Mouse (Mus musculus) midbrain, embryonic 11.5 days (tissue): Measurements from ENCODE around the gene Zfp454. TPM values are rescaled to one million over a fixed set of nuclear protein-coding genes. Genes with fewer than 3 reads are reported as not detected.

Source experiments
- ATAC-seq: fragments of 200-750 bp; cut with Nextera tagmentation; 2 replicates; pipeline ENCODE4 v1.8.0; 2017; ENCODE audit warnings: moderate TSS enrichment, moderate library complexity; ENCODE audit not compliant: low FRiP score
- DNase-seq: peaks from one replicate; pipeline ENCODE4 v3.0.0; 2015; ENCODE audit warnings: low spot score; ENCODE audit errors: missing footprints
- H3K27ac ChIP-seq: fragments of 300-500 bp; sonication (generic); 2 replicates; pipeline ENCODE4 v1.5.1; 2014; ENCODE audit warnings: low read depth, low read length
- H3K27me3 ChIP-seq: fragments of 300-500 bp; sonication (generic); 2 replicates; pipeline ENCODE4 v1.6.1; 2014; ENCODE audit warnings: mild to moderate bottlenecking, low read length, moderate library complexity, mixed read lengths; ENCODE audit not compliant: control insufficient read depth, insufficient read depth
- H3K36me3 ChIP-seq: fragments of 300-500 bp; sonication (generic); 2 replicates; pipeline ENCODE4 v1.6.1; 2014; ENCODE audit warnings: mild to moderate bottlenecking, low read length, moderate library complexity, mixed read lengths; ENCODE audit not compliant: control insufficient read depth, insufficient read depth
- H3K4me1 ChIP-seq: fragments of 300-500 bp; sonication (generic); 2 replicates; pipeline ENCODE4 v1.6.1; 2014; ENCODE audit warnings: low read length; ENCODE audit not compliant: control insufficient read depth, insufficient read depth
- H3K4me2 ChIP-seq: fragments of 300-500 bp; sonication (generic); 2 replicates; pipeline ENCODE4 v1.6.1; 2014; ENCODE audit warnings: mild to moderate bottlenecking, moderate library complexity
- H3K4me3 ChIP-seq: fragments of 300-500 bp; sonication (generic); 2 replicates; pipeline ENCODE4 v1.5.1; 2014; ENCODE audit warnings: low read depth, low read length
- H3K9ac ChIP-seq: fragments of 300-500 bp; sonication (generic); 2 replicates; pipeline ENCODE4 v1.6.1; 2014; ENCODE audit warnings: low read length
- H3K9me3 ChIP-seq: fragments of 300-500 bp; sonication (generic); 2 replicates; pipeline ENCODE4 v1.6.1; 2016; ENCODE audit warnings: low read length; ENCODE audit not compliant: control insufficient read depth
- WGBS: fragments of 180-500 bp; shearing (Covaris S2); extraction: QIAGEN DNeasy Blood & Tissue Kit; methylation state at CpG from one replicate; pipeline ENCODE4 v1.1.7; 2014; 5-methylcytosine and 5-hydroxymethylcytosine counted together
- polyA plus RNA-seq: library from polyadenylated mRNA; unstranded; fragments of >200 nt; fragmentation: Nextera tagmentation; extraction: Ambion mirVana; gene quantifications from 2 replicates; pipeline ENCODE4 v1.2.1, GENCODE M21; 2014

The Zfp454 gene
- polyA plus RNA-seq, result 18.7 and 20.6 TPM in 2 replicates

DNA sequence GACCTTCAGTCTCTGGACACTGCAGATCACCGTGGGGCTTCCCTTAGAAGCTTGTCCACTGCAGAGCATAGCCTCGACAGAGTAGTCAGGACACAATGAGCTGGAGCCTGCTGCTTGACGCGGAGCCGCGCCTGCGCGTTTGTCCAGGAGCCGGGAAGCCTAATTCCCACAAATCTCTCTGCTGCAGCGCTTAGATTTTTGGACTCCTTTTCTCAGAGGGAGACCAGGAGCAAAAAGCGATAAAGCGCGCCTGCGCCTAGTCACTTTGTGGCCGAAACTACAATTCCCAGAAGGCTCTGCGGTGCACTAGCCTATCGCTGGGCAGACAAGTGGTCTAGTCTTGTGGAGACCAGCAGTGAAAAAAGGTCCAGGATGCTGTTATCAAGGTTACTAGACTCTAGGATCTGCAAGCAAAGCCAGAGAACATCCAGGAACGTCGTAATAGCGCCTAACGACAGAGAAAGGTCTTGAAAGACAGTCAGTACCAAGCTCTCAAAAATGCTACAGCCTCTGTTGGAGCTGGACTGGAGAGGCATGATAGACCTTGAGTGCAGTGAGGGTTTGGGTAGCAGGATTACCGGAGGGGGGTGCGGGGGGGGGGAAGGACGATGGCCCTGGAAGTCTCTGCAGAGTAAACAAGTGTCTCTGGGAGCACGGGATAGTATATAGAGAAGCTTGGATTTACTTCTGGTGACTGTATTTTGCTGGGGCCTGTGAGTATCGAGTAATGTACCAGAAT is at the start of gene Zfp454:
Gene Zfp454, minus strand, starts transcription at position 262 of the 739 bp plus-strand sequence.
- 6% methylated on average over 26 of the region's 26 CpGs for WGBS
- DNase-seq (peak; percentile 99), ATAC-seq (peak; percentile 95)
- Histone ChIP-seq H3K4me1 (peaks cover 6% of the 10 kb centered on the region), H3K36me3 (peaks cover 6% of the 10 kb centered on the region), H3K9me3 (no peaks in the 10 kb centered on the region), H3K27ac (peak within 1 kb of the TSS; percentile 68), H3K4me2 (peak within 1 kb of the TSS; percentile 73), H3K9ac (peak within 1 kb of the TSS; percentile 87), H3K27me3 (no peaks in the 10 kb centered on the region), H3K4me3 (peak within 1 kb of the TSS; percentile 45)

DNA sequence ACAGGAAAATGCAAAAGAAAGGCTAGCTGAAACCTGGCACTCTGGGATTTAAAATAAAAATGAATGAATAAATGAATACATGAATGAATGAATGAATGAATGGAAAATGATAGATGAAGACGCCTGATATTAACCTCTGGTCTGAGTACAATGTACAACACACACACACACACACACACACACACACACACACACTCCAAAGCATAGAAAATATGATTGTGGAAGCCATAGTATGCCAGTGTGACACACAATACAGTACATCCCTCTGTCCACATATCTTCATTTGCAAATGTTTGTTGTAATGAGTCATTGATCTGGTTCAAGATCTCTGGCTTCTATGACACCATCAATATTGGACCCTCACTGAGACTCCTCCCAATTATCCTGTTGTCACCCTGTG is 44.6 kb upstream of the Zfp454 start:
- H3K9me3 ChIP-seq, result no peaks in the 10 kb centered on the region
- ATAC-seq, result peak; percentile 61
- H3K9ac ChIP-seq, result no peak overlapping the region
- peak overlapping the region; percentile 10; the same call in 1 of the 2 replicates for H3K4me2 ChIP-seq
- no peak overlapping the region for H3K4me3 ChIP-seq
- H3K27me3 ChIP-seq, result peaks cover 2% of the 10 kb centered on the region; the same call in 1 of the 2 replicates
- no peak overlapping the region for H3K27ac ChIP-seq
- H3K36me3 ChIP-seq, result no peaks in the 10 kb centered on the region
- WGBS, result 100% methylated on average over 1 of the region's 1 CpGs
- DNase-seq, result no peak
- H3K4me1 ChIP-seq, result no peaks in the 10 kb centered on the region; the same call in 1 of the 2 replicates

DNA sequence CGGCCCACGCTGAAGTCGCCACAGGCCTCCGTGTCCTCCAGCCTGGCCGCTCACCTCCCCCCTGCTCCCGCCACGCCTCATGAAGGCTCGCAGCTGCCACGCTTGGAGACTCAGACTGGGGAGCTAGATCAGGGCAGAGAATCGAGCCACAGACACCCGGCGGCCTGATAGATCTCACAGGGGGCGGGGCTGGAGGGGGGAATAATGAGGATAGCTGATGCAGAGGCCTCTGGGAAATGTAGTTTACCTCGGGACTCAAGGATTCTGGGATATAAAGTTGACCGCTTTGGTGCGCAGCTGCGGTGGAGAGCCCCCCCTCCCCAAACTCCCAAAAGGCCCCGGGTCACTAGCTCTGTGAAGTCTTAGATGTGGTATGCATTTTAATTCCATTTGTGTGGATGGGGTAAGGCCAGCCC is 44.0 kb upstream of the Zfp454 start, which contains the start of gene Zfp354b:
Gene Zfp354b, minus strand, starts transcription at position 183 of the 416 bp plus-strand sequence.
- Histone ChIP-seq H3K4me2 (peak within 1 kb of the TSS; percentile 90), H3K9ac (peak within 1 kb of the TSS; percentile 70)
- WGBS, result under 1% methylated on average over 18 of the region's 18 CpGs

DNA sequence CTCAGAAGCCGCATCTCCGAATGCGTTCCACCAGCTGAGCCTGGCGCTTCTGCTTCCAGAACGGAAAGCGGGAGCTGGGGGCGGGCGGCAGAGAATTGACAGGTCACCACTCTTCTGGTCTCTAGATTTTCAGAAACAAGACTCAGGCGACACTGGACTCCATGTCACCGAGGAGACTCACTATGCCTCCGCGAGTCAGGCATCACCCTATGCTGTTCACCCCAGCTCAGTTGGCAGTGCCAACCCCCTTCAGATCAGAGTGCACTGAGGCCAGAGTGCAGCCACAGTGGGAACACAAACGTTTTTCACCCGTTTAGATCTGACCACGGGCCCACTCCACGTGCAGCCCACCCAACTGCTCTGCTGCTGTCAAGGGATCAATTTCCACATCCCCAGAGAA is 43.6 kb upstream of the Zfp454 start:
- WGBS, result 3% methylated on average over 16 of the region's 16 CpGs
- peak overlapping the region; percentile 70 for H3K9ac ChIP-seq
- H3K4me2 ChIP-seq, result peak overlapping the region; percentile 90
- no peaks in the 10 kb centered on the region; the same call in 1 of the 2 replicates for H3K4me1 ChIP-seq
- peak; percentile 68; the same call in 1 of the 2 replicates for ATAC-seq
- peaks cover 2% of the 10 kb centered on the region; the same call in 1 of the 2 replicates for H3K27me3 ChIP-seq
- peak overlapping the region; percentile 51 for H3K4me3 ChIP-seq
- H3K27ac ChIP-seq, result no peak overlapping the region
- no peak for DNase-seq
- no peaks in the 10 kb centered on the region for H3K36me3 ChIP-seq
- H3K9me3 ChIP-seq, result no peaks in the 10 kb centered on the region

More for the DNA sequence above, 44.0 kb upstream of the Zfp454 start, which contains the start of gene Zfp354b:
- H3K27ac ChIP-seq, result no peak within 1 kb of the TSS
- H3K4me3 ChIP-seq, result peak within 1 kb of the TSS; percentile 51
- peak; percentile 99 for DNase-seq
- ATAC-seq, result peak; percentile 96
- no peaks in the 10 kb centered on the region for H3K9me3 ChIP-seq
- peaks cover 2% of the 10 kb centered on the region; the same call in 1 of the 2 replicates for H3K27me3 ChIP-seq
- no peaks in the 10 kb centered on the region; the same call in 1 of the 2 replicates for H3K4me1 ChIP-seq
- no peaks in the 10 kb centered on the region for H3K36me3 ChIP-seq

DNA sequence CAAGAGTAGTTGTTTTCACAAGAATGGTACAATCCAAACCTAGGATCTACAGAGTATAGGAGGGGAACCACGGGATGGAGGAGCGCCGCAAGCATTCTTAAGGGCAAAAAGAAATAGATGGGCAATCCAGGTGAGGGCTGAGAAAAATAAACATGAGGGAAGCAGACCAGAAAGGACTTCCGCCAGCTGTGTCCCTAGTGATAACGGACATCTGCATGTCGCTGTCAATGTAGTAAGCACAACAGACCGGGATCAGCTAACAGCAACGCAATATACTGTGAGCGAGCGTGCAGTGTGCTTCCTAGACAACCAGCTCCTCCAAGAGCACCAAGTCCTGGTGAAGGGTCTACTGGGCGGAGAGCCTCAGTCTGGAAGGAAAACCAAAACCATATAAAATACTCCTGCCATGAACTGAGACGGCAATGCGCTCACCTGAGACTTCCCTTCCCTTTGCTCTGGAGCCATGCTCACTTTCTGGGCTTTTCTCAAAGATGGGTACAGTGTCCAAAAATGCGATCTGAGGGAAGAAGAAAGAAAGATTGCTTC is 43.1 kb upstream of the Zfp454 start:
- no peaks in the 10 kb centered on the region for H3K36me3 ChIP-seq
- no peaks in the 10 kb centered on the region; the same call in 1 of the 2 replicates for H3K4me1 ChIP-seq
- 38% methylated on average over 14 of the region's 14 CpGs for WGBS
- H3K27ac ChIP-seq, result no peak overlapping the region
- peak overlapping the region; percentile 51 for H3K4me3 ChIP-seq
- no peaks in the 10 kb centered on the region for H3K9me3 ChIP-seq
- peak overlapping the region; percentile 70 for H3K9ac ChIP-seq
- ATAC-seq (no peak), DNase-seq (peak; percentile 88)
- peaks cover 2% of the 10 kb centered on the region; the same call in 1 of the 2 replicates for H3K27me3 ChIP-seq
- H3K4me2 ChIP-seq, result peak overlapping the region; percentile 90

DNA sequence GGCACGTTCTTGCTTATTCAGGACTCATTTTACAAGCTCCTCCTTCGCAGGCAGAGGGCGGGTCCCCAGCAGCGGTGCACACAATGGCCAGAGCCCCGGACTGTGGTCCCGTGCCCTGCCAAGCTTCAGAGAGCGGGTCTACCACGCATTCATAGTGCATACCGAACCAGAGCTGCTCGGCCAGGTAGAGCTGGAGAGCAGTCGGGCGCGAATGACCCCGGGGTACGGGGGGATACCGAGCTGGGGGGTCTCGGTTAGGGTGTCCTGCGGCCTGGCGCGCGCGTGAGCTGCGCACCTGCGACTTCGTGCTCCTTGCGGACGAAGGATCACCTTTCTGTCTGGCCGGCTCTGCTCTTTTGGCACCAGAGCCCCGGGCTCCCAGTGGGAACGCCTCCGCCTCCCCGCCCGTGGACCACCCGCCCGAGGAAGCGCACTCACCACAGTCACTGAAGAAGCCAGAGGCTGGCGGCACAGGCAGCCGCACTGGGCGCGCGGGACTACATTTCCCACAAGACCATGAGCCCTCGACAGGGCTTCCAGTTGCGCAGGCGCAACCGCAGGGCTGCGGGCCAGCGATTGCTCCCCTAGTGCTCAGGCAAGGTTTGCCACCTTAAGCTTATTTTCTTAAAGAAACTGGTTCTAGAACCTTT is 28.3 kb upstream of the Zfp454 start, which contains the start of gene Zfp2:
Gene Zfp2, minus strand, starts transcription at position 495 of the 650 bp plus-strand sequence.
- H3K27ac ChIP-seq, result peak within 1 kb of the TSS; percentile 54; the same call in 1 of the 2 replicates
- ATAC-seq (peak; percentile 97), DNase-seq (peak; percentile 99)
- no peaks in the 10 kb centered on the region for H3K27me3 ChIP-seq
- H3K9me3 ChIP-seq, result no peaks in the 10 kb centered on the region
- peaks cover 12% of the 10 kb centered on the region for H3K36me3 ChIP-seq
- H3K4me2 ChIP-seq, result peak within 1 kb of the TSS; percentile 49
- under 1% methylated on average over 47 of the region's 47 CpGs for WGBS
- H3K4me1 ChIP-seq, result no peaks in the 10 kb centered on the region
- H3K4me3 ChIP-seq, result peak within 1 kb of the TSS; percentile 84
- H3K9ac ChIP-seq, result peak within 1 kb of the TSS; percentile 98

DNA sequence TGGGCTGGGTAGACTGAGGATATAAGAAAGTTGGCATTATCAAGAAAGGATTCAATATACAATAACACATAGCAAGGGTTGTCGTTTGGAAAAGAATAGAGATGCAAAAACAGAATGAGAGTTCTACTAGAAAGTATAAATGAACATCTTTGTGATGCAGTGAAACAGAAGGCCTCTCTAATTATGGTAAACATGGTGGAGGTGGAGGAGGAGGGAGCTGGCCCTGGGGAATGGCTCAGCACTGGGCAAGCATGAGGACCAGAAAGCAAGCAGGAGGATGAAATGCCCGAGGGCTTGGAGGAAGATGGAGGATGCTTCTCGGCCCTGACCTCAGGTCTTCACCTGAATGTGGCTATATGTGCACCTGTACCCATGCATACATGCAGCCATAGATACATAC is 27.0 kb upstream of the Zfp454 start:
- H3K9me3 ChIP-seq, result no peaks in the 10 kb centered on the region
- H3K4me2 ChIP-seq, result no peak overlapping the region
- H3K27me3 ChIP-seq, result no peaks in the 10 kb centered on the region
- no peak overlapping the region for H3K4me3 ChIP-seq
- 94% methylated on average over 3 of the region's 3 CpGs for WGBS
- no peak overlapping the region for H3K9ac ChIP-seq
- DNase-seq (no peak), ATAC-seq (no peak)
- peaks cover 23% of the 10 kb centered on the region for H3K36me3 ChIP-seq
- no peak overlapping the region for H3K27ac ChIP-seq
- no peaks in the 10 kb centered on the region for H3K4me1 ChIP-seq

DNA sequence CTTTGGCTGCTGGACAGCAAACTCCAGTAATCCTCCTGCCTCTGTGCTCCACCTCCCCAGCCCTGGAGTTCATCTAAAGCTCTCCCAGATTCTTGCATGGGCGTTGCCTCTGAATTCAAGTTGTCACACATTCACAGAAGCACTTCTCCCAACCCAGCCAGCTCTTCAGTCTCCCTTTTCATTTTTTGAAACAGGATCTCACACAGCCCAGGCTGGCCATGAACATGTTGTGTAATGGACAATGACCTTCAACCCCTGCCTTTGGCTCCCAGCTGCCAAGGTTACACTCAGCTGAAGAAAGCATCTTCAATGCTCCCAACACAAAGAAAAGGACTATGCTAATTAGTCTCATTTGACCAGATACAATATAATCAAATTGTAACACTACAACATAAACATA is 25.9 kb upstream of the Zfp454 start:
- Histone ChIP-seq H3K9ac (no peak overlapping the region), H3K4me1 (no peaks in the 10 kb centered on the region), H3K27me3 (no peaks in the 10 kb centered on the region), H3K27ac (no peak overlapping the region), H3K4me2 (no peak overlapping the region), H3K4me3 (no peak overlapping the region), H3K36me3 (peaks cover 35% of the 10 kb centered on the region), H3K9me3 (no peaks in the 10 kb centered on the region)
- DNase-seq (no peak), ATAC-seq (no peak)
- 96% methylated on average over 1 of the region's 1 CpGs for WGBS
